Comparison of ENCODE assay signal across 8 mouse cellular contexts in genomic region chr11:103115163-103116007, GRCm38 (mm10). TPM values are rescaled to one million over a fixed set of nuclear protein-coding genes. Genes with fewer than 3 reads are reported as not detected.
DNase-seq lines count a peak whose midpoint lies in the region; ATAC-seq lines count a peak whose summit lies in the region.

No protein-coding gene starts in this region.

- H3K9ac ChIP-seq in hindbrain, embryonic 11.5 days (ENCODE audit: low read depth, low read length), result peak overlapping the region; percentile 79

- under 1% methylated on average over 34 of the region's 34 CpGs for WGBS in hindbrain, embryonic 11.5 days

- H3K27ac ChIP-seq in hindbrain, embryonic 11.5 days (ENCODE audit: low read depth, low read length), result peak overlapping the region; percentile 80

- DNase-seq in NIH3T3 (ENCODE audit: low read depth), result peak; percentile 89
- peak; percentile 94 for DNase-seq in cerebellum, adult 9-11 months
- DNase-seq in frontal cortex, adult 2 months (ENCODE audit: extremely low spot score in 1 of 2, low spot score in 1 of 2), result peak; percentile 78 to 85
- DNase-seq in hindbrain, embryonic 11.5 days (ENCODE audit: low spot score), result peak; percentile 85
- DNase-seq in layer of hippocampus, postnatal 14 days (ENCODE audit: low spot score in 2 of 2), result peak; percentile 84 to 87
- DNase-seq in lung, postnatal 25 days (ENCODE audit: low spot score), result peak; percentile 92
- peak; percentile 94 for DNase-seq in retina, postnatal 1 day
- peak; percentile 75 for DNase-seq in urinary bladder, adult 2 months (ENCODE audit: low spot score)

- ATAC-seq in hindbrain, embryonic 11.5 days (ENCODE audit: low FRiP score), result peak; percentile 72

- no peaks in the 10 kb centered on the region for H3K36me3 ChIP-seq in hindbrain, embryonic 11.5 days (ENCODE audit: control insufficient read depth, insufficient read depth, low read length)

- peak overlapping the region; percentile 60 for H3K4me3 ChIP-seq in hindbrain, embryonic 11.5 days (ENCODE audit: low read depth, low read length)

- peak overlapping the region; percentile 80 for H3K4me2 ChIP-seq in hindbrain, embryonic 11.5 days (replicated peaks; ENCODE audit: low read depth, low read length)

- H3K9me3 ChIP-seq in hindbrain, embryonic 11.5 days (ENCODE audit: control insufficient read depth, low read length), result no peaks in the 10 kb centered on the region

- peaks cover 23% of the 10 kb centered on the region for H3K27me3 ChIP-seq in hindbrain, embryonic 11.5 days (ENCODE audit: control insufficient read depth, insufficient read depth, low read length)

- peaks cover 5% of the 10 kb centered on the region; the same call in 1 of the 2 replicates for H3K4me1 ChIP-seq in hindbrain, embryonic 11.5 days (replicated peaks; ENCODE audit: control insufficient read depth, insufficient read depth, low read length)

RNA-seq across cellular contexts. Expression of gene Hexim1, which starts 0.6 kb away (rescaled TPM):
- 25.6 and 25.8 TPM in 2 replicates for polyA plus RNA-seq in frontal cortex, adult 2 months (2012; rRNA removed)
- polyA plus RNA-seq in hindbrain, embryonic 11.5 days (2014; fragmentation: Nextera tagmentation; extraction: Ambion mirVana), result 4.1 and 5.4 TPM in 2 replicates
- total RNA-seq in layer of hippocampus, postnatal 14 days (2021), result 10 to 100 TPM; 50.8 to 53.8 TPM
- 28.4 and 29.3 TPM in 2 replicates for polyA plus RNA-seq in urinary bladder, adult 2 months (2012; rRNA removed)

RNA-seq across cellular contexts. Expression of gene Acbd4, which starts 13.9 kb away (rescaled TPM):
- polyA plus RNA-seq in frontal cortex, adult 2 months (2012; rRNA removed), result 38.1 and 44.9 TPM in 2 replicates
- 4.9 and 6.2 TPM in 2 replicates for polyA plus RNA-seq in hindbrain, embryonic 11.5 days (2014; fragmentation: Nextera tagmentation; extraction: Ambion mirVana)
- 10 to 100 TPM; 71.0 to 80.3 TPM for total RNA-seq in layer of hippocampus, postnatal 14 days (2021)
- 59.4 and 76.0 TPM in 2 replicates for polyA plus RNA-seq in urinary bladder, adult 2 months (2012; rRNA removed)

RNA-seq across cellular contexts. Expression of gene Plcd3, which starts 13.9 kb away (rescaled TPM):
- 12.3 and 13.3 TPM in 2 replicates for polyA plus RNA-seq in frontal cortex, adult 2 months (2012; rRNA removed)
- polyA plus RNA-seq in hindbrain, embryonic 11.5 days (2014; fragmentation: Nextera tagmentation; extraction: Ambion mirVana), result 1.0 and 1.7 TPM in 2 replicates
- total RNA-seq in layer of hippocampus, postnatal 14 days (2021), result 10 to 100 TPM in 1 of 2 experiments, 1 to 10 TPM in 1; 9.7 to 10.3 TPM
- polyA plus RNA-seq in urinary bladder, adult 2 months (2012; rRNA removed), result 30.9 and 36.8 TPM in 2 replicates

RNA-seq across cellular contexts. Expression of gene Hexim2, which starts 16.8 kb away (rescaled TPM):
- 11.5 and 14.1 TPM in 2 replicates for polyA plus RNA-seq in frontal cortex, adult 2 months (2012; rRNA removed)
- 5.2 and 7.3 TPM in 2 replicates for polyA plus RNA-seq in hindbrain, embryonic 11.5 days (2014; fragmentation: Nextera tagmentation; extraction: Ambion mirVana)
- total RNA-seq in layer of hippocampus, postnatal 14 days (2021), result 10 to 100 TPM; 11.2 to 16.1 TPM
- 4.1 and 4.5 TPM in 2 replicates for polyA plus RNA-seq in urinary bladder, adult 2 months (2012; rRNA removed)

RNA-seq across cellular contexts. Expression of gene Fmnl1, which starts 55.5 kb away (rescaled TPM):
- polyA plus RNA-seq in frontal cortex, adult 2 months (2012; rRNA removed), result 76.2 and 85.2 TPM in 2 replicates
- 0.91 and 1.1 TPM in 2 replicates for polyA plus RNA-seq in hindbrain, embryonic 11.5 days (2014; fragmentation: Nextera tagmentation; extraction: Ambion mirVana)
- 100 to 1,000 TPM; 120 to 128 TPM for total RNA-seq in layer of hippocampus, postnatal 14 days (2021)
- 6.4 and 6.6 TPM in 2 replicates for polyA plus RNA-seq in urinary bladder, adult 2 months (2012; rRNA removed)

Comparison
In these comparisons a context has a peak if more than half of its experiments do, and no peak if none do; other contexts are left out.
1. Peak in every context shown above with its lines: DNase-seq, ATAC-seq, H3K4me3 ChIP-seq and H3K27ac ChIP-seq.